Mouse (Mus musculus): ENCODE data around the gene Suox.

GRCm38 (mm10) chr10:128673763-128674468 is at the start of gene Suox:
- no peak for TF ChIP-seq POLR2A (IDR thresholded peaks at IDR 0.05; ENCODE audit: borderline replicate concordance, low read depth, low read length)
- no peak for TF ChIP-seq CTCF (IDR thresholded peaks at IDR 0.05; ENCODE audit: low read depth, low read length)

Data from bone marrow macrophage, adult 2 months (primary cell).